Mouse (Mus musculus) ES-E14 (cell line): ENCODE results near the gene Zfp799. TPM values are rescaled to one million over a fixed set of nuclear protein-coding genes. Genes with fewer than 3 reads are reported as not detected.
A peak's percentile ranks its signal among the peaks of the same experiment; 100 is the strongest.

ENCODE experiments used
- DNase-seq: peaks from one replicate; pipeline ENCODE4 v3.0.0-alpha.2; 2013; ENCODE audit warnings: low read depth, low spot score
- H3K27ac ChIP-seq: 2 replicates; pipeline ENCODE4 v1.5.1; 2012; ENCODE audit warnings: low read depth, mild to moderate bottlenecking, low read length, moderate library complexity, mixed read lengths; ENCODE audit not compliant: poor library complexity, insufficient read depth, severe bottlenecking
- H3K36me3 ChIP-seq: 2 replicates; pipeline ENCODE4 v1.6.1; 2012; ENCODE audit warnings: mild to moderate bottlenecking, low read length, moderate library complexity, mixed read lengths; ENCODE audit not compliant: control insufficient read depth, poor library complexity, insufficient read depth, severe bottlenecking
- H3K4me1 ChIP-seq, 2 experiments: fragments of 150-350 bp in 1 of 2; sonication (generic) in 1 of 2; 2 replicates each; pipeline ENCODE4 v1.6.1; 2012; ENCODE audit warnings: low read length in 2 of 2, mild to moderate bottlenecking in 1 of 2, mixed read lengths in 1 of 2; ENCODE audit not compliant: control insufficient read depth in 2 of 2, insufficient read depth in 2 of 2, poor library complexity in 1 of 2
- H3K4me3 ChIP-seq, 2 experiments: fragments of 150-350 bp in 1 of 2; sonication (generic) in 1 of 2; 2 replicates each; pipeline ENCODE4 v1.5.1; 2012; ENCODE audit warnings: low read length in 2 of 2, low read depth in 1 of 2, mild to moderate bottlenecking in 1 of 2, mixed read lengths in 1 of 2; ENCODE audit not compliant: insufficient read depth in 1 of 2, poor library complexity in 1 of 2, severe bottlenecking in 1 of 2
- H3K9ac ChIP-seq: 2 replicates; pipeline ENCODE4 v1.6.1; 2012; ENCODE audit warnings: low read depth, mild to moderate bottlenecking, low read length, mixed read lengths; ENCODE audit not compliant: poor library complexity, insufficient read depth, severe bottlenecking
- H3K9me3 ChIP-seq: fragments of 150-350 bp; sonication (generic); 2 replicates; pipeline ENCODE4 v1.6.1; 2012; ENCODE audit warnings: low read depth, mild to moderate bottlenecking, low read length; ENCODE audit not compliant: control insufficient read depth, insufficient read depth
- CHD2 ChIP-seq: IDR thresholded peaks from 2 replicates; pipeline ENCODE4 v1.6.1; 2014; ENCODE audit warnings: mild to moderate bottlenecking, low read depth, low read length, inconsistent platforms
- HCFC1 ChIP-seq: IDR thresholded peaks from 2 replicates; pipeline ENCODE4 v1.6.1; 2012; ENCODE audit warnings: low read length, inconsistent platforms, borderline replicate concordance; ENCODE audit not compliant: insufficient read depth
- MAFK ChIP-seq: IDR thresholded peaks from 2 replicates; pipeline ENCODE4 v1.6.1; 2014; ENCODE audit warnings: mild to moderate bottlenecking, low read depth, low read length, inconsistent platforms; ENCODE audit not compliant: insufficient read depth
- ZC3H11A ChIP-seq: IDR thresholded peaks from 2 replicates; pipeline ENCODE4 v1.6.1; 2012; ENCODE audit warnings: low read depth, mild to moderate bottlenecking, inconsistent platforms, low read length, borderline replicate concordance
- ZNF384 ChIP-seq: IDR thresholded peaks from 2 replicates; pipeline ENCODE4 v1.6.1; 2012; ENCODE audit warnings: low read depth, low read length, inconsistent platforms
- in situ Hi-C, 2 experiments: fragments of 600-800 bp; cut with MboI; formaldehyde crosslinking; loops; one replicate each; pipeline ENCODE4 v1.15.1; 2025; ENCODE audit warnings: low sequenced_read_pairs in 2 of 2, inconsistent platforms in 1 of 2; ENCODE audit not compliant: unreplicated experiment in 2 of 2
- total RNA-seq: library from RNA; depleted of rRNA; stranded (reverse); fragments of 300-350 nt; gene quantifications from 2 replicates; pipeline ENCODE4 v1.2.3, GENCODE M21; 2012

Gene Zfp799
- total RNA-seq, 1 experiment, result 9.3 TPM

GRCm38 (mm10) chr17:32789244-32789643 lies 40.8 kb downstream of the Zfp799 start:
- Histone ChIP-seq H3K9ac (no peak overlapping the region), H3K9me3 (no peaks in the 10 kb centered on the region), H3K27ac (no peak overlapping the region), H3K36me3 (peaks cover 5% of the 10 kb centered on the region), H3K4me1 (peaks cover 0 to 3% of the 10 kb centered on the region in 2 experiments; a peak in 3 of 4 replicates), H3K4me3 (no peak overlapping the region)
- TF ChIP-seq HCFC1, result no peak
- TF ChIP-seq CHD2, result no peak
- TF ChIP-seq MAFK, result no peak
- in situ Hi-C loops, result no loop called here
- DNase-seq, result no peak

GRCm38 (mm10) chr17:32788576-32788975 lies 41.5 kb downstream of the Zfp799 start:
- DNase-seq, result no peak
- Histone ChIP-seq H3K9me3 (no peaks in the 10 kb centered on the region), H3K36me3 (peaks cover 9% of the 10 kb centered on the region), H3K9ac (peak overlapping the region; percentile 55; the same call in 1 of the 2 replicates), H3K4me1 (peaks cover 0 to 3% of the 10 kb centered on the region in 2 experiments; a peak in 3 of 4 replicates), H3K27ac (no peak overlapping the region), H3K4me3 (peak overlapping the region; percentile 78 to 91)
- in situ Hi-C loops, result no loop called here
- TF ChIP-seq HCFC1 (no peak), MAFK (no peak), ZNF384 (no peak), CHD2 (no peak), ZC3H11A (no peak)

- Histone ChIP-seq H3K27ac (peak within 1 kb of the TSS; percentile 59; the same call in 1 of the 2 replicates), H3K9me3 (no peaks in the 10 kb centered on the region), H3K4me1 (peaks cover 0 to 3% of the 10 kb centered on the region in 2 experiments; a peak in 3 of 4 replicates), H3K4me3 (peak within 1 kb of the TSS; percentile 78 to 91), H3K9ac (peak within 1 kb of the TSS; percentile 89), H3K36me3 (peaks cover 12% of the 10 kb centered on the region)
- in situ Hi-C loops, result no loop called here
- TF ChIP-seq CHD2 (peak; percentile 86), MAFK (no peak)
- DNase-seq, result peak; percentile 83
These were observed 41.9 kb downstream of the Zfp799 start, which contains the start of gene Zfp871 for GRCm38 (mm10) chr17:32788094-32788559. Gene Zfp871 (minus strand): TSS chr17:32788287.

- Histone ChIP-seq H3K9ac (peak overlapping the region; percentile 89), H3K36me3 (peaks cover 12% of the 10 kb centered on the region), H3K9me3 (no peaks in the 10 kb centered on the region), H3K4me3 (peak overlapping the region; percentile 78 to 91), H3K4me1 (peaks cover 0 to 3% of the 10 kb centered on the region in 2 experiments; a peak in 3 of 4 replicates), H3K27ac (peak overlapping the region; percentile 59; the same call in 1 of the 2 replicates)
- no peak for TF ChIP-seq ZC3H11A
- no peak for TF ChIP-seq HCFC1
- no peak for TF ChIP-seq CHD2
- TF ChIP-seq ZNF384, result no peak
- no peak for TF ChIP-seq MAFK
- DNase-seq, result no peak
- in situ Hi-C loops, result no loop called here
These were observed 42.5 kb downstream of the Zfp799 start for GRCm38 (mm10) chr17:32787436-32788093.
